Mouse (Mus musculus): ENCODE measurements around the gene Gm20388. TPM values are rescaled to one million over a fixed set of nuclear protein-coding genes. Genes with fewer than 3 reads are reported as not detected.

The Gm20388 gene
- polyA plus RNA-seq, 1 experiment from 2014 or later = not detected

DNA sequence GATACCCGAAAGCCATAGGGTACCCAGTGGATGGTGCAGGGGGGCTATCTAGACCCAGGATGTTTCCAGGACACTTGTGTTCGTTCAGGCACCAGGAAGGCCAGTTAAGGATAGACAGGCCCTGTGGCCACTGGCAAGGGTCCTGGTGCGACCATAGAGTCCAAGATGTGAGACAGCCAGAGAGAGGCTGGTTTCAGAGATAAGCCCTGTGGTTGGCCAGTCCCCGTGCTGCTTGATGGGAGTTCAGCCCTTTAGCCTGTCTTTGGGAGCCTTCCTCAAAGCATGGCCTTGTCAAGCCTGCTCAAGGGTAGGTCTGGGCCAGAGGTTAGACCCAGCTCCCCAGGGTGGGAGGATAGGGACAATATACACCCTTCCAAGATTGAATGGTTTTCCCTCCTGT, 569.0 kb downstream of the Gm20388 start:
- Histone ChIP-seq H3K4me3 (ENCODE audit: low read depth, low read length) (no peak overlapping the region), H3K4me1 (replicated peaks; ENCODE audit: control insufficient read depth, insufficient read depth, low read length) (peaks cover 8% of the 10 kb centered on the region; the same call in 1 of the 2 replicates), H3K9me3 (ENCODE audit: control insufficient read depth) (no peaks in the 10 kb centered on the region), H3K4me2 (replicated peaks; ENCODE audit: low read depth) (no peak overlapping the region), H3K27me3 (replicated peaks; ENCODE audit: control insufficient read depth, insufficient read depth, low read length) (no peaks in the 10 kb centered on the region), H3K36me3 (ENCODE audit: control insufficient read depth, insufficient read depth) (no peaks in the 10 kb centered on the region), H3K9ac (ENCODE audit: low read depth, low read length) (no peak overlapping the region), H3K27ac (ENCODE audit: low read depth, low read length) (no peak overlapping the region)
- TF ChIP-seq CTCF (IDR thresholded peaks at IDR 0.05; ENCODE audit: low read depth) = no peak
- ATAC-seq = no peak
- WGBS = 91% methylated on average over 4 of the region's 4 CpGs

DNA sequence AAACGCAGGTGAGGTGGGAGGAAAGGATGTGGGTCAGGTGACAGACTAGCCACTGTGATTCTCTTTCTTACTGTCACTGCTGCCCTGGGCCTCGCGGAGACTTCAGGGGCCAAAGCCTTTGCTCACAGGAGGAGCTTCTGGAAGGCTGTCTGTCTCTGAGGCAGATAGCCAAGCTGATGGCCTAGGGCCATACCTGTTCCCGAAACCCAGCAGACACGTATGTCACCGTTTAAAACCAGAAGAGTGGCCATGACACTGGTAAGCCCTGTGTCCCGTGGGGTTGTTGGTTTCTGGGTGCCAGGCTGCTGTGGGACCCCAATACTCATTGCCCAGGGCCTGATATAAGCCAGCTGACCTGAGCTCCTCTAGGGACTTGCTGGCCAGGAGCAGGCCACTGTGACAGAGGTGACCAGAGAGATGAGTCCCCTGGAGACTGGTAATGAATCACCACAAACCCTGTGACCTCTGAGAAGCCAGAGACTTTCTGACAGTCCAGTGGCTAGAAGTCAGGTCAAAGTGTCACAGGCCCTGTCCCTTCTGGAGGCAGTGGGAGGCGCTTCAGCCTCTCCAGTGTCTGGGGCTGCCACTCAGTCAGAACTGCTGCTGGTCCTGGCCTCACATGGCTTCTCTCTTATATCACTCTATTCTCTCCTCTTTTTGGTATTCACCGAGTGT, 571.5 kb downstream of the Gm20388 start:
- ATAC-seq = no peak
- Histone ChIP-seq H3K9me3 (ENCODE audit: control insufficient read depth) (no peaks in the 10 kb centered on the region), H3K4me3 (ENCODE audit: low read depth, low read length) (no peak overlapping the region), H3K9ac (ENCODE audit: low read depth, low read length) (no peak overlapping the region), H3K4me1 (replicated peaks; ENCODE audit: control insufficient read depth, insufficient read depth, low read length) (peaks cover 2% of the 10 kb centered on the region; the same call in 1 of the 2 replicates), H3K36me3 (ENCODE audit: control insufficient read depth, insufficient read depth) (no peaks in the 10 kb centered on the region), H3K27me3 (replicated peaks; ENCODE audit: control insufficient read depth, insufficient read depth, low read length) (no peaks in the 10 kb centered on the region), H3K27ac (ENCODE audit: low read depth, low read length) (no peak overlapping the region), H3K4me2 (replicated peaks; ENCODE audit: low read depth) (no peak overlapping the region)
- no peak for TF ChIP-seq CTCF (IDR thresholded peaks at IDR 0.05; ENCODE audit: low read depth)
- 84% methylated on average over 9 of the region's 9 CpGs for WGBS

DNA sequence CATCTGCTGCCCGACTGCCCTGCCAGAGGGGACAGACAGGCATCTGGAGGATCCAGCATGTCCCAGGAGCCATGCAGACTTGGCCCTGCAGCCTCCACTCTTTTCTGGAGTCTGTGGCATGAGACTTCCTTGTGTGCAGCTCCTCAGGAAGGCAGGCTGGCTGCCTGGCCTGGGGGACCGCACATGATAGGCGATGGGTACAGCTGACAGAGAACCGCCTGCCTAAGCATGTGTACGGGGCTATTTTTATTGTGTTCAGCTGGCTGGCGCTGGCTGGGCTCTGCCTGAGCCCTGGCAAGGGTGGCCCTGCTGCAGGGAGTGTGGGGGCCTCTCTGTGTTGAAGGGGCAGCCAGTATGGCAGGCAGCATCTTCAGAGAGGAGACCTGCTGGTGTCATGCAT, 573.8 kb downstream of the Gm20388 start:
- no peaks in the 10 kb centered on the region; the same call in 1 of the 2 replicates for H3K4me1 ChIP-seq (replicated peaks; ENCODE audit: control insufficient read depth, insufficient read depth, low read length)
- H3K27ac ChIP-seq (ENCODE audit: low read depth, low read length) = no peak overlapping the region
- no peak overlapping the region for H3K4me3 ChIP-seq (ENCODE audit: low read depth, low read length)
- WGBS = 72% methylated on average over 6 of the region's 6 CpGs
- no peaks in the 10 kb centered on the region for H3K9me3 ChIP-seq (ENCODE audit: control insufficient read depth)
- no peaks in the 10 kb centered on the region for H3K36me3 ChIP-seq (ENCODE audit: control insufficient read depth, insufficient read depth)
- H3K9ac ChIP-seq (ENCODE audit: low read depth, low read length) = no peak overlapping the region
- ATAC-seq = no peak
- no peak overlapping the region for H3K4me2 ChIP-seq (replicated peaks; ENCODE audit: low read depth)
- no peaks in the 10 kb centered on the region for H3K27me3 ChIP-seq (replicated peaks; ENCODE audit: control insufficient read depth, insufficient read depth, low read length)
- TF ChIP-seq CTCF (IDR thresholded peaks at IDR 0.05; ENCODE audit: low read depth) = no peak

DNA sequence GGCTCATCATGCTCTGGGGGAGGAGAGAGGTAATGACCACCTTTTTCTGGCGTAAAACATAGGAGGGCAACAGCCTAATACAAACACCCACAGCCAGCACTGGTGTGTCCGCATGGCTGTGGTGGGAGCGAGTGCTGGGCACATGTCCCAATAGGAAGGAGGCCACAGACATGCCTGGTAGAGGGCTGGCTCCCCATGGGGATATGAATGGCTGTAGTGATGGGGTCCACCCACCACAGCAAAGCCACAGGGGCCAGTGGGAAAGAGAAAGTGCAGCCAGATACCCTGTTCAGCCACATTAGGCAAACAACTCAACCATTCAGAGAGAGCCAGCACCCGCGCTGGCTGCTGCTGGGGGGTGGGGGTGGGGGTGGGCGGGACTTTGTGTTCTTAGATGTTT, 574.5 kb downstream of the Gm20388 start:
- Histone ChIP-seq H3K36me3 (ENCODE audit: control insufficient read depth, insufficient read depth) (no peaks in the 10 kb centered on the region), H3K4me1 (replicated peaks; ENCODE audit: control insufficient read depth, insufficient read depth, low read length) (no peaks in the 10 kb centered on the region; the same call in 1 of the 2 replicates), H3K9ac (ENCODE audit: low read depth, low read length) (no peak overlapping the region), H3K4me3 (ENCODE audit: low read depth, low read length) (no peak overlapping the region), H3K9me3 (ENCODE audit: control insufficient read depth) (no peaks in the 10 kb centered on the region), H3K4me2 (replicated peaks; ENCODE audit: low read depth) (no peak overlapping the region), H3K27ac (ENCODE audit: low read depth, low read length) (no peak overlapping the region), H3K27me3 (replicated peaks; ENCODE audit: control insufficient read depth, insufficient read depth, low read length) (no peaks in the 10 kb centered on the region)
- ATAC-seq = no peak
- no peak for TF ChIP-seq CTCF (IDR thresholded peaks at IDR 0.05; ENCODE audit: low read depth)
- WGBS = 70% methylated on average over 6 of the region's 6 CpGs

DNA sequence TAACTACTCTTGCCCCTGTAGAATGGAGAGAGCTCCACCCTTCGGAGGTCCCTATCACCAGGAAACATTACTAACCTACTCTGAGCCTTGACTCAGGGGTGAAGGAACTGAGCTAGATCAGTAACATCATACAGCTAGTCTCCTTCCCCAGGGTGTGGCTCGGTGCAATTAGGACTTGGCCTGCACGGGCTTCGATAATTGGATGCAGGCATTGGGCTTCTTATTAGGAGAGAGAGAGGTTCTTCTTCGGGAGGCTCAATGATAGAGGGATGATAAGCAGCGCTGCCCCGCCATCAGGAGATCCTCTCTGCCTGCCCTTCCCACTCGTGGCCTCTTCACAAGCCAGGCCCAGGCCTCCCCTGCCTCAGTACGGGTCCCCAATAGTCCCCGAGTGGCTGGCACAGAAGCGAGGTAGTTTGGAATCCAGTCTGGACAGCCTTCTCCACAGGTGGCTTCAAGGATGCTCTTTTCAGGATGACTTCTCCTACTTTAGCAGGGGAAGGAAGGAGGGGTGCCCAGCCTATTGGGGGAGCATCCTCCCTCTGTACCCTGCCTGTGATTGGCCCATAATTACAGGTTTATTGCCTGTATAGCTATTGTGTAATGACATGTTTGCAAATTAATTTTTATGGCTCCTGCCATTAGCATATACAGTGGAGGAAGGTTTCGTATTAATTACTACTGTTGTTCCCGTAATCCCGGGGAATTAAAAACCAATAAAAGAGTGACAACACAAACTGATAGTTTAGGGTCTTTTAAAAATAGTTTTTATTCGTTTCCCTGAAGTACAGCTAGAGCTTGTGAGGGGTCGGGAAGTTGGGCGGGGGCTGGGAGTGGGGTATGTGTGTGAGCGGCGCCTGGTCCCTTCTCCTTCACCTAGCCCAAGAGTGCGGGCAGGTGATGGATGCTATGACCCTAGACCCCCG, 575.2 kb downstream of the Gm20388 start:
- ATAC-seq = no peak
- Histone ChIP-seq H3K27me3 (replicated peaks; ENCODE audit: control insufficient read depth, insufficient read depth, low read length) (no peaks in the 10 kb centered on the region), H3K4me1 (replicated peaks; ENCODE audit: control insufficient read depth, insufficient read depth, low read length) (no peaks in the 10 kb centered on the region; the same call in 1 of the 2 replicates), H3K9me3 (ENCODE audit: control insufficient read depth) (no peaks in the 10 kb centered on the region), H3K36me3 (ENCODE audit: control insufficient read depth, insufficient read depth) (no peaks in the 10 kb centered on the region), H3K9ac (ENCODE audit: low read depth, low read length) (no peak overlapping the region), H3K4me3 (ENCODE audit: low read depth, low read length) (no peak overlapping the region; the same call in 1 of the 2 replicates), H3K27ac (ENCODE audit: low read depth, low read length) (no peak overlapping the region), H3K4me2 (replicated peaks; ENCODE audit: low read depth) (peak overlapping the region; percentile 91)
- WGBS = 48% methylated on average over 21 of the region's 21 CpGs
- no peak for TF ChIP-seq CTCF (IDR thresholded peaks at IDR 0.05; ENCODE audit: low read depth)
